Comparison of ENCODE assay signal across 8 mouse cellular contexts in the genomic region with DNA sequence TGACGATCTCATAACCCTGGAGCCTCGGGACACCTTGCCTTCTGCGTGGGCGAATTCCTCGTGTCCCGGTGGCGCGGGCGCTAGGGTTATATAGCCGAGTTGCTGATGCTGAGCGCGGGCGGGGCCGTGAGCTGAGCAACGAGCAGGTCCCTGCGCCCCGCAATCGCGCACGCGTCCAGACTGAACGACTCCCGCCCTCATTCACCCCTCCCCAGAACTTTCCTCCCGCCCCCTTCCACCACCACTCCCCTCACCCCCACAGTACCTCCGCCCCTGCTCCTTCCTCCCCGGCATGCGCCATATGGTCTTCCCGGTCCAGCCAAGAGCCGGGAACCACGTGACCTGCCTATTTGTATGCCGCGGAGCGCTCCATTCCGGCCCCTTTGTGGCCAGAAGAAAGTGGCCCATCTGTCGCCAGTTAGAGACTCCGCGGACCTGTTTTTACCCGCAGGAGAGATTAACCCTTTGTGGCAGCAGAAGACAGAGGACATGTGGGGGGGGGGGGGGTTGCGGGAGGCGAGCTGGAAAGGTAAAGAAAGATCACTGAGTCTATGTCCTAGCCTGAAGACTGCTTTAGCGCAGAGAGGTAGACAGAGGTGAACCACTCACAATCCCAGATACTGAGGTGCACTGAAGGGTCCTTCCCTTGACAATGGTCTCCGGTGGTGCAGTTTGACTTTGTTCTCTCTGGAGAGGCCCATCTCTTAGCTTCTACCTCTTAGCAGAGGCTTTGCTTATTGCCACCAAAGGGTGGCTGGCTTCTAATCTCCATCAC. TPM values are rescaled to one million over a fixed set of nuclear protein-coding genes. Genes with fewer than 3 reads are reported as not detected.
DNase-seq lines count a peak whose midpoint lies in the region; ATAC-seq and TF ChIP-seq lines count a peak whose summit lies in the region.

A gene (minus strand): TSS at position 177 of the 775 bp plus-strand sequence.
A gene (minus strand): TSS at position 211 of the 775 bp plus-strand sequence.

- TF ChIP-seq EP300 in heart, postnatal 0 days (IDR thresholded peaks at IDR 0.05; ENCODE audit: low read depth): no peak

- DNase-seq in heart, postnatal 0 days (ENCODE audit: low spot score): no peak
- DNase-seq in heart, postnatal 36 days: no peak
- DNase-seq in cerebellum, postnatal 4 days (ENCODE audit: low spot score in 2 of 2): peak; percentile 58 to 87
- DNase-seq in right cerebral cortex, adult 18-20 months: peak; percentile 71
- DNase-seq in c-Kit-positive CD71-positive TER-119-positive erythroid progenitor cells, embryonic 14.5 days (ENCODE audit: low spot score): no peak
- DNase-seq in thymus, postnatal 36 days: no peak

- H3K4me3 ChIP-seq in heart, postnatal 0 days (ENCODE audit: low read depth, low read length): peak within 1 kb of the TSS; percentile 25
- H3K4me3 ChIP-seq in hindbrain, embryonic 12.5 days: peak within 1 kb of the TSS; percentile 49
- peak within 1 kb of the TSS; percentile 26 for H3K4me3 ChIP-seq in limb, embryonic 15.5 days

- under 1% methylated on average over 41 of the region's 42 CpGs for WGBS in heart, postnatal 0 days
- WGBS in hindbrain, embryonic 12.5 days: under 1% methylated on average over 35 of the region's 42 CpGs
- WGBS in limb, embryonic 15.5 days: 1% methylated on average over 41 of the region's 42 CpGs

- H3K27me3 ChIP-seq in heart, postnatal 0 days (ENCODE audit: control insufficient read depth, insufficient read depth, low read length): peaks cover 77% of the 10 kb centered on the region
- H3K27me3 ChIP-seq in hindbrain, embryonic 12.5 days: peaks cover 56% of the 10 kb centered on the region
- H3K27me3 ChIP-seq in limb, embryonic 15.5 days: peaks cover 70% of the 10 kb centered on the region

- peak within 1 kb of the TSS; percentile 38; the same call in 1 of the 2 replicates for H3K4me2 ChIP-seq in heart, postnatal 0 days (ENCODE audit: low read depth, low read length)
- H3K4me2 ChIP-seq in hindbrain, embryonic 12.5 days (replicated peaks): peak within 1 kb of the TSS; percentile 67
- H3K4me2 ChIP-seq in limb, embryonic 15.5 days: peak within 1 kb of the TSS; percentile 50

- no peak for TF ChIP-seq CTCF in heart, postnatal 0 days (IDR thresholded peaks at IDR 0.05; ENCODE audit: low read depth)

- no peak for ATAC-seq in heart, postnatal 0 days (ENCODE audit: insufficient read depth, low read depth)
- ATAC-seq in hindbrain, embryonic 12.5 days (ENCODE audit: low FRiP score): peak; percentile 92
- ATAC-seq in limb, embryonic 15.5 days (ENCODE audit: insufficient number of reproducible peaks, low FRiP score, low TSS enrichment, low read depth): no peak

- no peaks in the 10 kb centered on the region for H3K36me3 ChIP-seq in heart, postnatal 0 days (replicated peaks; ENCODE audit: control insufficient read depth, insufficient read depth, low read length)
- no peaks in the 10 kb centered on the region for H3K36me3 ChIP-seq in hindbrain, embryonic 12.5 days
- no peaks in the 10 kb centered on the region for H3K36me3 ChIP-seq in limb, embryonic 15.5 days

- no peaks in the 10 kb centered on the region for H3K4me1 ChIP-seq in heart, postnatal 0 days (ENCODE audit: control insufficient read depth, insufficient read depth)
- peaks cover 31% of the 10 kb centered on the region for H3K4me1 ChIP-seq in hindbrain, embryonic 12.5 days
- H3K4me1 ChIP-seq in limb, embryonic 15.5 days: peaks cover 18% of the 10 kb centered on the region

- intact Hi-C loops in heart, postnatal 36 days (cut with DNase I): no loop called here

- H3K27ac ChIP-seq in heart, postnatal 0 days (ENCODE audit: low read depth): no peak within 1 kb of the TSS
- peak within 1 kb of the TSS; percentile 82 for H3K27ac ChIP-seq in hindbrain, embryonic 12.5 days
- H3K27ac ChIP-seq in limb, embryonic 15.5 days: no peak within 1 kb of the TSS

- no peak within 1 kb of the TSS for H3K9ac ChIP-seq in heart, postnatal 0 days (replicated peaks; ENCODE audit: low read depth, low read length)
- peak within 1 kb of the TSS; percentile 23; the same call in 1 of the 2 replicates for H3K9ac ChIP-seq in hindbrain, embryonic 12.5 days
- no peak within 1 kb of the TSS for H3K9ac ChIP-seq in limb, embryonic 15.5 days

- 0 out of 2 replicates have a peak, but pooled peaks cover 3% of the 10 kb centered on the region for H3K9me3 ChIP-seq in heart, postnatal 0 days (replicated peaks; ENCODE audit: control insufficient read depth, low read length)
- H3K9me3 ChIP-seq in hindbrain, embryonic 12.5 days (replicated peaks): no peaks in the 10 kb centered on the region
- no peaks in the 10 kb centered on the region for H3K9me3 ChIP-seq in limb, embryonic 15.5 days

RNA-seq across cellular contexts. Expression of the first gene that starts in this region (rescaled TPM):
- total RNA-seq in heart, postnatal 0 days (2014; rRNA removed; ENCODE audit: low replicate concordance): not detected in 2 replicates
- not detected in 2 replicates for polyA plus RNA-seq in heart, postnatal 0 days (2015; fragmentation: Nextera tagmentation; extraction: Ambion mirVana)
- total RNA-seq in heart, postnatal 36 days (2021): not detected
- 25.3 and 30.4 TPM in 2 replicates for polyA plus RNA-seq in hindbrain, embryonic 12.5 days (2016; fragmentation: Nextera tagmentation; extraction: Ambion mirVana)
- polyA plus RNA-seq in limb, embryonic 15.5 days (2015; fragmentation: Nextera tagmentation; extraction: Ambion mirVana): not detected in 2 replicates

RNA-seq across cellular contexts. Expression of the second gene that starts in this region (rescaled TPM):
- 1.5 TPM in 1 of 2 replicates, not detected in the other for total RNA-seq in heart, postnatal 0 days (2014; rRNA removed; ENCODE audit: low replicate concordance)
- polyA plus RNA-seq in heart, postnatal 0 days (2015; fragmentation: Nextera tagmentation; extraction: Ambion mirVana): 0.44 and 1.4 TPM in 2 replicates
- total RNA-seq in heart, postnatal 36 days (2021): under 1 TPM; 0.76 to 0.97 TPM
- 3.6 and 4.1 TPM in 2 replicates for polyA plus RNA-seq in hindbrain, embryonic 12.5 days (2016; fragmentation: Nextera tagmentation; extraction: Ambion mirVana)
- polyA plus RNA-seq in limb, embryonic 15.5 days (2015; fragmentation: Nextera tagmentation; extraction: Ambion mirVana): 0.88 and 2.1 TPM in 2 replicates

Comparison
In these comparisons a context has a peak if more than half of its experiments do, and no peak if none do; other contexts are left out.
1. RNA of the first gene that starts in this region (polyA plus RNA-seq): 25.3 to 30.4 TPM in hindbrain, embryonic 12.5 days; not detected in limb, embryonic 15.5 days and not detected in heart, postnatal 0 days; every median in the first group is over 10 times any median in the second.
2. DNase-seq: peak in cerebellum, postnatal 4 days (2 of 2) and right cerebral cortex, adult 18-20 months (single experiment); none in heart, postnatal 0 days (single experiment), heart, postnatal 36 days (0 of 2), c-Kit-positive CD71-positive TER-119-positive erythroid progenitor cells, embryonic 14.5 days (single experiment) and thymus, postnatal 36 days (0 of 2).
3. Peak in every context shown above with its lines, with median percentiles within 50 percentile points of each other: H3K4me2 ChIP-seq and H3K4me3 ChIP-seq.